Mouse (Mus musculus): ENCODE measurements around the gene Rhou.

DNA sequence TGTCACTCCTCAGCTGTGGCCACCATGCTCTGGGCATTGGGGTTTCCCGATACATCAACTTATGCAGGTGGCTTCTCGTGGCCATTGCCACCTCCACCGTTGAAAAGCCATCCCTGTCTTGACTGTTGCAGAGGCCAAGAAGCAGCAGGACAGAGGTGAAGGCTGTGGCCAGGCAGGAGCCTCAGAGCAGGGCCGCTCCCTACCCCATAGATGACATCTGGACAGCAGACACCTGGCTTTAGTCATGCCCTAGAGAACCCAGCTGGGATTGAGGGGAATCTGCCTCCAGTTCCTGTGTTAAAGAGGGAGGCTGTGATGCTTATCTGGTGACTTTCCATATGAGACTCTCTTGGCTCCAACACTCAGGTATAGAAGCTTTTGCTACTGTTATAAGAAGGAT is 24.7 kb downstream of the Rhou start:
- TF ChIP-seq CTCF (IDR thresholded peaks at IDR 0.05; ENCODE audit: borderline replicate concordance, insufficient read depth, low read length): no peak
- TF ChIP-seq POLR2A (IDR thresholded peaks at IDR 0.05; ENCODE audit: low read depth, low read length): no peak

Data from embryonic fibroblast, embryonic 13.5 days (primary cell).